Mouse (Mus musculus): ENCODE measurements around the gene Cdk4. TPM values are rescaled to one million over a fixed set of nuclear protein-coding genes. Genes with fewer than 3 reads are reported as not detected.

The Cdk4 gene
- polyA plus RNA-seq, 1 experiment from 2014 or later, result 293 TPM

DNA sequence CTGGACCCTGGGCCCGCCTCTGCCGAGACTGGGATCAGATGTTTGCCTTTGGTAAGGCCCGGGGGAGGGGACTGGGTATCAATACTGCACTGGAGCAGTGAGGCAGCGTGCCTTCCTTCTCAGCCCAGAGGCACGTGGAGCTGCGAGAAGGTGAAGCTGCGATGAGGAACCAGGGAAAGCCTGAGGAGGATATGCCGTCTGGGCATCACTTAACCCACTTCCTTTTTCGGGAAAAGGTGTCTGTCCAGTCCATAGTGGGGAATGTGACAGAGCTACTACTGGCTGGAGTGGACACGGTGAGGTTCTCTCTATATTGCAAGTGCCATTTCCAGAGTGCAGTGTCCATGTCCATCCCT is 13.2 kb upstream of the Cdk4 start:
- Histone ChIP-seq H3K36me3 (ENCODE audit: control insufficient read depth, insufficient read depth) (no peaks in the 10 kb centered on the region), H3K27me3 (ENCODE audit: control insufficient read depth, insufficient read depth, low read depth, low read length) (peaks cover 55% of the 10 kb centered on the region), H3K4me2 (ENCODE audit: low read depth, low read length) (no peak overlapping the region), H3K4me1 (ENCODE audit: control insufficient read depth, low read depth, low read length) (no peaks in the 10 kb centered on the region), H3K9ac (ENCODE audit: low read depth, low read length) (no peak overlapping the region), H3K27ac (ENCODE audit: low read length) (no peak overlapping the region), H3K9me3 (replicated peaks; ENCODE audit: control insufficient read depth, low read length) (no peaks in the 10 kb centered on the region), H3K4me3 (ENCODE audit: low read depth, low read length) (no peak overlapping the region)
- 0 out of 2 replicates have a peak, but pooled peaks have one; percentile 3 for ATAC-seq (ENCODE audit: low read depth)
- 10% methylated on average over 10 of the region's 10 CpGs for WGBS (ENCODE audit: insufficient replicate concordance)

DNA sequence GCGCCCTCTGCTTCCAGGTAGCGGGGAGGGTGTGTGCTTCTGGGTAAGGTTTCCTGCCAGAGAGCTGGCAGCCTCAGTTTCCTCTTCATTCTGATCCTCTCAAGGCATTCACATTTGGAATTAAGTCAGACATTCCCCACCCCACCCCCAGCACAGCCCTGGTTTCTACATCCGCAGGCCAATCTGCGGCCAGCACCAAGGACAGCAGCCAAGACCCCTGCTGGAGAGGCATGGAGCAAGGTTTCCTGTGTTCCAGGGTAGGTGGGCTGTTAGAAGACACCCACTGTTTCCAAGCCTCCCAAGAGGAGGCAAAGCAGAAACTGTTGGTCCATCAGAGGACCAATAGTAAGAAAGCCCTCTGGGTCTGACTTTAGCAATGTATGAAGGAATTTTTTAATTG is 8.7 kb upstream of the Cdk4 start:
- Histone ChIP-seq H3K4me2 (ENCODE audit: low read depth, low read length) (no peak overlapping the region), H3K9ac (ENCODE audit: low read depth, low read length) (no peak overlapping the region), H3K4me1 (ENCODE audit: control insufficient read depth, low read depth, low read length) (peaks cover 5% of the 10 kb centered on the region), H3K9me3 (replicated peaks; ENCODE audit: control insufficient read depth, low read length) (no peaks in the 10 kb centered on the region), H3K27ac (ENCODE audit: low read length) (no peak overlapping the region), H3K27me3 (ENCODE audit: control insufficient read depth, insufficient read depth, low read depth, low read length) (peaks cover 58% of the 10 kb centered on the region), H3K4me3 (ENCODE audit: low read depth, low read length) (no peak overlapping the region), H3K36me3 (ENCODE audit: control insufficient read depth, insufficient read depth) (no peaks in the 10 kb centered on the region)
- WGBS (ENCODE audit: insufficient replicate concordance), result 45% methylated on average over 4 of the region's 4 CpGs
- ATAC-seq (ENCODE audit: low read depth), result no peak

DNA sequence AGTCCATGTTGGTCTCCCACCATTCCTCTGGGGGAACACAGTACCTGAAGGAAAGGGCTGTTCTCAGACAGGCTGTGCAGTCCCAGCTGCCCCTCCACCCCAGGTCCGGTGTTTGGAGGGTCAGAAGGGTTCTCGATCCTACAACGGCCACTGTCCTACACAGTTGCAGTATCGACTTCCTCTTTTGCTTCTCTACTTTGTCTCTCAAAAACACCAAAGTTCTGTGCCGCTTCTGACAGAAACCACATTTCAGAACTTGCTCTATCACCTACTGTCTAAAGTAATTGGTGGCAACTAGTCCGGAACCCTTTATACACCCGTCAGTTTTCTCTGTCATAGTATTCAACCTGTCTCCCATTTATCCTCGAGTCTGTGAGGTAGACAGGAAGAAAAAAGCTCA is 7.9 kb upstream of the Cdk4 start:
- Histone ChIP-seq H3K4me3 (ENCODE audit: low read depth, low read length) (no peak overlapping the region), H3K36me3 (ENCODE audit: control insufficient read depth, insufficient read depth) (no peaks in the 10 kb centered on the region), H3K4me1 (ENCODE audit: control insufficient read depth, low read depth, low read length) (peaks cover 10% of the 10 kb centered on the region), H3K9me3 (replicated peaks; ENCODE audit: control insufficient read depth, low read length) (no peaks in the 10 kb centered on the region), H3K27ac (ENCODE audit: low read length) (no peak overlapping the region), H3K27me3 (ENCODE audit: control insufficient read depth, insufficient read depth, low read depth, low read length) (peaks cover 58% of the 10 kb centered on the region), H3K4me2 (ENCODE audit: low read depth, low read length) (no peak overlapping the region), H3K9ac (ENCODE audit: low read depth, low read length) (no peak overlapping the region)
- WGBS (ENCODE audit: insufficient replicate concordance), result 36% methylated on average over 8 of the region's 8 CpGs
- ATAC-seq (ENCODE audit: low read depth), result no peak

DNA sequence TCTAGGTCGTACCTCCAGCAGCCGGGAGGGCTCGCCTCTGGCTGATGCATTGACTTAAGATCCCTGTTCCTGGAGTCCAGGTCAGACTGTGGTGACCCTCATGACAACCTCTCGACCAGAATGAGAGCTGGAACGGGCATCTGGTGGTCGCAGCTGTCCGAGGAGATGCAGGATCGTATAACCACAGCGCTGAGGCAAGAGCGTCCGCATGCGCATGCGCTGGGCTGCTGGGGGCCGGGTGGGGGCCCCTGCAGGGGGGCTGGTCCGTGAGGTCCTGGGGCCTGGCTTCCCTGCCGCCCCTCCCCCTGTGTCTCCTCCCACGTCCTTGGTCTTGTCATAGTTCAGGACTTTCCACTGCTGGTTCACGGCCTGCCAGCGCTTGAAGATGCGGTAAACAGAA is 6.8 kb upstream of the Cdk4 start:
- H3K27ac ChIP-seq (ENCODE audit: low read length), result no peak overlapping the region
- H3K9ac ChIP-seq (ENCODE audit: low read depth, low read length), result no peak overlapping the region
- WGBS (ENCODE audit: insufficient replicate concordance), result 72% methylated on average over 20 of the region's 20 CpGs
- peaks cover 58% of the 10 kb centered on the region for H3K27me3 ChIP-seq (ENCODE audit: control insufficient read depth, insufficient read depth, low read depth, low read length)
- H3K9me3 ChIP-seq (replicated peaks; ENCODE audit: control insufficient read depth, low read length), result no peaks in the 10 kb centered on the region
- H3K4me1 ChIP-seq (ENCODE audit: control insufficient read depth, low read depth, low read length), result peaks cover 10% of the 10 kb centered on the region
- no peak for ATAC-seq (ENCODE audit: low read depth)
- H3K36me3 ChIP-seq (ENCODE audit: control insufficient read depth, insufficient read depth), result no peaks in the 10 kb centered on the region
- no peak overlapping the region for H3K4me3 ChIP-seq (ENCODE audit: low read depth, low read length)
- H3K4me2 ChIP-seq (ENCODE audit: low read depth, low read length), result no peak overlapping the region

DNA sequence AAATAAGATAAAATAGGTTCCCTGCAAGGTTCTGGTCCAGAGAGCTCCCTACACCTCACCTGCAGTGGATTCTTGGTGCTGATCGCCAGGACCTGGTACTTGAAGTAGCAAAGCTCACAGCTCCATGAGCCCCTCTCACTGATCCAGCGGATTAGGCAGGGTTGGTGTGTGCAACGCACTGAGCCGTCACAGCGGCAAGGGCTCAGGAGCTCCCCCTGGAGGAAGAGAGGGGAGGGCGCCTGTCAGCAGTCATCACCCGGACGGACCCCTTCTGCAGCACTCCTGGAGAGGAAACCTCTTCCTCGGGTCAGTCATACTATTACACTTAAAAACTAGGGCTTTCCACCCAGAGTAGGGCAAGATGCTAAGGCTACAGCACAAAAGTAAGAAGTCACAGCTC is 5.2 kb upstream of the Cdk4 start:
- H3K36me3 ChIP-seq (ENCODE audit: control insufficient read depth, insufficient read depth), result no peaks in the 10 kb centered on the region
- no peak for ATAC-seq (ENCODE audit: low read depth)
- H3K27me3 ChIP-seq (ENCODE audit: control insufficient read depth, insufficient read depth, low read depth, low read length), result peaks cover 59% of the 10 kb centered on the region
- no peaks in the 10 kb centered on the region for H3K9me3 ChIP-seq (replicated peaks; ENCODE audit: control insufficient read depth, low read length)
- H3K9ac ChIP-seq (ENCODE audit: low read depth, low read length), result no peak overlapping the region
- no peak overlapping the region for H3K4me3 ChIP-seq (ENCODE audit: low read depth, low read length)
- no peak overlapping the region for H3K4me2 ChIP-seq (ENCODE audit: low read depth, low read length)
- H3K4me1 ChIP-seq (ENCODE audit: control insufficient read depth, low read depth, low read length), result peaks cover 13% of the 10 kb centered on the region
- 0% methylated on average over 9 of the region's 9 CpGs for WGBS (ENCODE audit: insufficient replicate concordance)
- H3K27ac ChIP-seq (ENCODE audit: low read length), result no peak overlapping the region

GRCm38 (mm10) chr10:127058708-127059107 is 4.6 kb upstream of the Cdk4 start:
- H3K4me1 ChIP-seq (ENCODE audit: control insufficient read depth, low read depth, low read length), result peaks cover 13% of the 10 kb centered on the region
- H3K27ac ChIP-seq (ENCODE audit: low read length), result no peak overlapping the region
- H3K27me3 ChIP-seq (ENCODE audit: control insufficient read depth, insufficient read depth, low read depth, low read length), result peaks cover 56% of the 10 kb centered on the region
- no peak overlapping the region for H3K4me3 ChIP-seq (ENCODE audit: low read depth, low read length)
- no peak overlapping the region for H3K9ac ChIP-seq (ENCODE audit: low read depth, low read length)
- 0 out of 2 replicates have a peak overlapping the region, but pooled peaks have one; percentile 87 for H3K4me2 ChIP-seq (ENCODE audit: low read depth, low read length)
- H3K9me3 ChIP-seq (replicated peaks; ENCODE audit: control insufficient read depth, low read length), result no peaks in the 10 kb centered on the region
- WGBS (ENCODE audit: insufficient replicate concordance), result 10% methylated on average over 8 of the region's 8 CpGs
- no peak for ATAC-seq (ENCODE audit: low read depth)
- no peaks in the 10 kb centered on the region for H3K36me3 ChIP-seq (ENCODE audit: control insufficient read depth, insufficient read depth)

DNA sequence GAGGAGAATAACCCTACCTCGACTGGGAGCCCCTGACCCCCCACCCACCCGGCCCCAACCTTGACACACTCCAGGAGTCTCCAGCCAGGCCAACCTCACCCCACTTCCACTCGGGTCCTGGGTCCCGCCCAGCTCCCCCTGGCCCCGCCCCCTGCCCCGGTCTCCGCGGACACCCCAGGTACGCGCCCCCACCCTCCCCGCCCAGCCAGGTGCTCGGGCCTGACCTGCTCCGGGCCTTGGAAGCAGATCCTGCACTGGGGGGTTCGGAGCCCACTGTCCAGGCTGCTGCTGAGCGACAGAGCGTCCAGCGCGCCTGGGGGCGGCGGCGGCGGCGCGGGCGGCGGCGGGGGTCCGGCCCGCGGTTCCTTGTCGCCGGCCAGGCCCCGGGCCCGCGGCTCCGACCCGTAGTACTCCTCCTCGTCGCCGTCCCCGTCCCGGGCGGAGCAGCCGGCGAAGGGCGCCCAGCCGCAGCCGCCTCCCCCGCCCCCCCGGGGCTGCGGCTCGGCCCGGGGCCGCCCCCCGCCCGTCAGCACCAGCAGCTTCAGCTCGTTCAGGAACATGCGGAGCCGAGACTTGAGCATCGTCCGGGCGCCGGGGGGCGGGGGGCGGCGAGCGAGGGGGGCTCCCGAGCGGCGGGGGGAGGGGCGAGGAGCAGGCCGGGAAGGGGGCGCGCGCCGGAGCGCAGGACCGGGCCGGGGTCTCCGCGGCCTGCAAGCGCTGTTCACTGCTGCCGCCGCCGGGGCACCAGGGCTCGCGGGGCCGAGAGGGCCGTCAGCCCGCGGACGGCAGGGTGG is 4.0 kb upstream of the Cdk4 start:
- peaks cover 13% of the 10 kb centered on the region for H3K4me1 ChIP-seq (ENCODE audit: control insufficient read depth, low read depth, low read length)
- no peak overlapping the region for H3K27ac ChIP-seq (ENCODE audit: low read length)

DNA sequence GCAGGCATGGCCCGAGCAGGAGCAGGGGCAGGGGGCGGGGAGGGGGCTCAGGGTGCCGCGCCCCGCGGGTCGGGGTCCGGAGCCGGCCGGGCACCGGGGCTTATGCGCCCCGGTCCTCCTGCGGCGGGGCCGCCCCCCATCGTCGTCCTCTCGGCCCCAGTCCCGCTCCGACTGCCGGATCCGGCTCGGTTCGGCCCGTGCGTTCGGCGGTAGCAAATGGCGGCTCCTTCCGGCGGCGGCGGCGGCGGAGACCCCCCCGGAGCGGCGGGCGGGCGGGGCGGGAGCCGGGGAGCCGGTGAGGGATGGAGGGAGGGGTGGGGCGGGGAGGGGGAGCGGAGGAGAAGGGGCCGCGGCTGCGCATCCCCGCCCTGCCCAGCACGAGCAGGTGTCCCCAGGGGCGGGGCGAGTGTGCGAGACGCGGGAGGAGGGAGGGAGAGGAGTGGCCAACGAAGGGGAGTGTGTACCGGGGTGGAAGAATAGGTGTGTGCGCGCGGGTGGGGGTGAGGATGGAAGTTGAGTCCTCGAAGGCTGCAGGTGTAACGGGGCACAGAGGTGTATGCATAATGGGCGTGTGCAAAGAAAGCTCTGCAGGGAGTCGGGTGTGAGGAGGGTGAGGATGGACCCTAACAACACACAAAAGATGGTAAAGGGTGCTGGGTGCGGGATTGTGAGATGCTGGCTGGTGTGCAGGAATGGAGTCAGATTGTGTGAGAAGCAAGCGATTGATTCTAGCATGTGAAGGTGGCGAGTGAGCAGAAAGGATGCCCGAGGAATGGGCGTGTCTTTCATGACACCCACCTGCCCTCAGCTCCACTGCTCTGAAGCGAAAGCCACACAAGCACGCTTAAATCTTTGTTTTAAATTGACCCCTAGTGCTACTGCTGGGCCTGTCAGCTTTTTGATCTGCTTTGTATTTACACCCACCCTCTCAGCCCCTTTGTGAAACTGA is 3.1 kb upstream of the Cdk4 start, which contains the start of gene March9:
March9 (minus strand) TSS at position 217 of the 949 bp plus-strand sequence.
- H3K36me3 ChIP-seq (ENCODE audit: control insufficient read depth, insufficient read depth), result peaks cover 5% of the 10 kb centered on the region
- H3K4me2 ChIP-seq (ENCODE audit: low read depth, low read length), result peak within 1 kb of the TSS; percentile 87
- peak within 1 kb of the TSS; percentile 62 for H3K4me3 ChIP-seq (ENCODE audit: low read depth, low read length)
- under 1% methylated on average over 53 of the region's 72 CpGs for WGBS (ENCODE audit: insufficient replicate concordance)
- peak within 1 kb of the TSS; percentile 46 for H3K9ac ChIP-seq (ENCODE audit: low read depth, low read length)
- peaks cover 21% of the 10 kb centered on the region for H3K4me1 ChIP-seq (ENCODE audit: control insufficient read depth, low read depth, low read length)
- H3K9me3 ChIP-seq (replicated peaks; ENCODE audit: control insufficient read depth, low read length), result no peaks in the 10 kb centered on the region
- H3K27me3 ChIP-seq (ENCODE audit: control insufficient read depth, insufficient read depth, low read depth, low read length), result peaks cover 53% of the 10 kb centered on the region
- no peak within 1 kb of the TSS for H3K27ac ChIP-seq (ENCODE audit: low read length)
- no peak for ATAC-seq (ENCODE audit: low read depth)

More for the DNA sequence above, 4.0 kb upstream of the Cdk4 start:
- peak overlapping the region; percentile 46 for H3K9ac ChIP-seq (ENCODE audit: low read depth, low read length)
- peak overlapping the region; percentile 62 for H3K4me3 ChIP-seq (ENCODE audit: low read depth, low read length)
- H3K9me3 ChIP-seq (replicated peaks; ENCODE audit: control insufficient read depth, low read length), result no peaks in the 10 kb centered on the region
- peak overlapping the region; percentile 87 for H3K4me2 ChIP-seq (ENCODE audit: low read depth, low read length)
- no peaks in the 10 kb centered on the region for H3K36me3 ChIP-seq (ENCODE audit: control insufficient read depth, insufficient read depth)
- no peak for ATAC-seq (ENCODE audit: low read depth)
- peaks cover 54% of the 10 kb centered on the region for H3K27me3 ChIP-seq (ENCODE audit: control insufficient read depth, insufficient read depth, low read depth, low read length)
- 2% methylated on average over 47 of the region's 92 CpGs for WGBS (ENCODE audit: insufficient replicate concordance)
